Mouse (Mus musculus): ENCODE data around the gene Olfr311.

Gene Olfr311

DNA sequence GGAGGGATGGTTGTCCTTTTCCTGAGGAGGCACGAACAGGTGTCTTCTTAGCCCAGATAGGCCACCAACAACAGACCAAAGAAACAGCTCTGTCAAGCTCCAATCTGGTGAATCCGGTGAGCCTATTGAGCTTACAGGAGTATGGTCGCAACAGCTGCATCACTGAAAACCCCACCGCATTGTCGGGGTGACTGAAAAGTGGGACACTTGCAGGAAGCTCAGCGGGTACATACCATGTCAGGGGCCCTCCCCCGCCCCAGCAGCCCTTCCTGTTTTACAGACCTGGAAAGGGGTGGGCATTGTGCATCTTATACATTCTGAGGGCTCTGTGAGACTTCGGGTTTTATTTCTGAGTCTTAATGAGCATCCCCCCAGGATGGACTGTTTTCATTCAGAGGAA, 44.7 kb downstream of the Olfr311 start:
- no peak for DNase-seq (ENCODE audit: low spot score)

DNA sequence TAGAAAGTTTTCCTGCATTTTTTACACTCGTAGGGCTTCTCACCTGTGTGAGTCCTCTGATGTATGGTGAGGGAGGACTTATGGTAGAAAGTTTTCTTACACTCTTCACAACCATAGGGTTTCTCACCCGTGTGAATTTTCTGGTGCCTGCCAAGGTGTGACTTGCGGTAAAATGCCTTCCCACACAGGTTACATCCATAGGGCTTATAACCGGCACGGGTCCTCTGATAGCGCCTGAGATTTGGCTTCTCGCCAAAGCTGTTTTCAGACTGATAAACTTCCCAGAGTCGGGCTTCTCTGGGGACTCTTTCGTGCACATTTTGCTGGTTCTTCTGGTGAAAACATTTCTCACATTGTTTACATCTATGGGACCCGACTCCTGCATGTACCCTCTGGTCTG, 51.5 kb downstream of the Olfr311 start:
- no peak for DNase-seq (ENCODE audit: low spot score)

Measured in ovary, postnatal 36 days (tissue).